Mouse (Mus musculus) left cerebral cortex, postnatal 10 days (tissue): ENCODE measurements around the gene Ramp1. TPM values are rescaled to one million over a fixed set of nuclear protein-coding genes. Genes with fewer than 3 reads are reported as not detected.

Source experiments
- DNase-seq, 2 experiments: peaks; one replicate each; pipeline ENCODE4 v3.0.0; 2021 to 2022; ENCODE audit warnings: low spot score in 2 of 2, mixed read lengths in 1 of 2; ENCODE audit errors: extremely low spot score in 1 of 2
- intact Hi-C: fragments of 180-260 bp; cut with DNase I; formaldehyde crosslinking; loops from one replicate; pipeline ENCODE4 v1.15.1; 2025
- total RNA-seq, 2 experiments: library from RNA; stranded (reverse); gene quantifications; 2 replicates each; pipeline ENCODE4 v1.2.3; 2021

Ramp1 gene
- total RNA-seq, 2 experiments from 2014 or later, result 33.9 to 37.5 TPM

DNA sequence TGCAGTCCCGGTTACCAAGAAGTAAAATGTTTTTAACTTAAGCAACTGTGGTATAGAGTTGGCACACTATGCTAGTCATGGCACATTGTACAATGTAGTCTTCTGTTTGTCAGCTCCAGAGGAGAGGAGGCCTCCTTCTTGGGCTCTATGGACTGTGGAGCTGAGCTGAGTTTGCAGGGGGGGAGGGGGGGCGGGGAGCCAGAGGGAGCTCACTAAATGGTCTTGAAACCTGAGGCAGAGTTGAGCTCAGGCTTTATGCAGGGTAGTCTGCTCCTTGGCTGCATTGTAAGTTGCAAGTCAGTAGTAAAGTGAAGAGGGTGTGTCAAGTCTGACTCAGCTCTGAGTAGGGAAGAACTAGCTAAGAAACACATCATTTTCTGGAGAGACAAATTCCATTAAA lies 92.6 kb downstream of the Ramp1 start:
- no peak for DNase-seq

More for the DNA sequence above, 92.6 kb downstream of the Ramp1 start:
- intact Hi-C loops, result no loop called here

Other genes starting within 250 kb of the Ramp1 start
- not detected for gene Prlh, start 226.7 kb upstream of the Ramp1 start, total RNA-seq
- under 1 TPM in 1 of 2 experiments, not detected in 1; 0.21 TPM for gene Rab17, start 210.2 kb upstream of the Ramp1 start, total RNA-seq
- gene Lrrfip1, start 181.1 kb upstream of the Ramp1 start, total RNA-seq, result 10 to 100 TPM; 71.3 to 79.0 TPM
- under 1 TPM; 0.24 to 0.36 TPM for gene Rbm44, start 34.7 kb upstream of the Ramp1 start, total RNA-seq
- gene Ube2f, start 70.5 kb downstream of the Ramp1 start, total RNA-seq, result 10 to 100 TPM; 47.5 to 50.0 TPM
- gene Scly, start 118.5 kb downstream of the Ramp1 start, total RNA-seq, result 10 to 100 TPM; 10.4 to 10.5 TPM
- gene Espnl, start 142.3 kb downstream of the Ramp1 start, total RNA-seq, result under 1 TPM; 0.13 to 0.14 TPM
- not detected for gene Klhl30, start 171.2 kb downstream of the Ramp1 start, total RNA-seq
- gene Erfe, start 186.6 kb downstream of the Ramp1 start, total RNA-seq, result under 1 TPM; 0.39 to 0.41 TPM
- 10 to 100 TPM; 62.9 to 68.6 TPM for gene Ilkap, start 219.0 kb downstream of the Ramp1 start, total RNA-seq
- 10 to 100 TPM; 26.6 to 27.3 TPM for gene Hes6, start 234.2 kb downstream of the Ramp1 start, total RNA-seq